Mouse (Mus musculus): ENCODE measurements around the gene Olfr902.
"Not testable (repeated sequence)": the region's sequence is repeated elsewhere in the genome, so short reads cannot be mapped to it uniquely, and the experiment has no call there.

Olfr902 gene

DNA sequence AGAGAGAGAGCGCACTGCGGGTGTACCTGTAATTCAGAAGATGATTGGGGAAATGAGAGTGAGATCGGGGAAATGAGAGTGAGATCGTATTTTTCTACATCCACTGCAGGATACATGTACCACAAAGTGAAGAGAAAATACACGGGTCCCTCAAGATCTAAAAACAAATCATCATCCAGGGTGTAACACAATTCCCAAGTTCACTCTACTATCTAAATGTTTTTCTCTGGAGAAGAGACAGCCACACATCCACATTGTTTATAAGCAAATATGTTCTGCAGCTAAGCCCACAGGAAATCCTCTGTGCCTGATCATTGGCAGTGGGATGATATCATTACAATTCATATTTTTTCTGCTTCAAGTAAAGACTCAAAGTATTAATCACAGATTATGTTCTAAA lies at the start of gene Olfr902:
Gene Olfr902, plus strand, starts transcription at position 301 of the 400 bp plus-strand sequence.
- DNase-seq (ENCODE audit: low spot score) = no peak

DNA sequence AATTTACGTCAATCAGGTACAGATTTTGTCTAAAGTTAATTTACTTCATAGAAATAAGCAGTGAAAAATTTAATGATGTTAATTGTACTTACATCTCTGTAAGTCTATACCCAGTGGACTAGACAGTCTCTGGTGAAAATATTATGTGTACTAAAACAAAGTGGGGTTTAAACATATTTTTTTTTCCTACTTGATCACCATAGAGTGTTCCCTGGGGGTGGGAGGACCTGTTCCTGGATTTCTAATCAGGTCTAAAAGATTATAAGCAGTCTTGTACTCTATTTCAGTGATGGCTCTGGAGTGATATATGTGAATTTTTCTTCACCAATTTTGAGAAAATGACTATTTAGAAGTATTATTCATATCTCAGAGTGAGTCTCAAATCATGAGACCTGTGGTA lies 46.1 kb upstream of the Olfr902 start, which contains the start of gene Olfr147:
Gene Olfr147, plus strand, starts transcription at position 301 of the 400 bp plus-strand sequence.
- DNase-seq (ENCODE audit: low spot score) = no peak

DNA sequence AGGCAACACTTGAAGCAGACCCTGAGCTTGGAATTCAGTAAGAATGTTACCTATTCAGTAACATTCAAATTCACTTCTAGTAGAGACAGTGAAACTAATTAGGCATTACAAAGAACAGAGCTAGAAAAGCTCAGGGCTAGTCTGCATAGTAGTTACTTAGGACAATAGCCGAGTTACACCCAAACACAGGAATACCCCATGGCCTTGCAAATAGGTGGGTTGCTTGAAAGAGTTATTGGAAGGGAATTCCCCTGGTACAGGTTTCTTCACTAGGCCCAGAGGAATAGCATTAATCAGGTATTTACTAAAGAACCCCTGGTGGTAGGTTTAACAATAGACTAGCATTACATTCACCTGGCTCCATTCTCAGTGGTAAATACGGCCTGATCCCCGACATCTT lies 40.0 kb upstream of the Olfr902 start:
- not testable (repeated sequence) for DNase-seq (ENCODE audit: low spot score)

DNA sequence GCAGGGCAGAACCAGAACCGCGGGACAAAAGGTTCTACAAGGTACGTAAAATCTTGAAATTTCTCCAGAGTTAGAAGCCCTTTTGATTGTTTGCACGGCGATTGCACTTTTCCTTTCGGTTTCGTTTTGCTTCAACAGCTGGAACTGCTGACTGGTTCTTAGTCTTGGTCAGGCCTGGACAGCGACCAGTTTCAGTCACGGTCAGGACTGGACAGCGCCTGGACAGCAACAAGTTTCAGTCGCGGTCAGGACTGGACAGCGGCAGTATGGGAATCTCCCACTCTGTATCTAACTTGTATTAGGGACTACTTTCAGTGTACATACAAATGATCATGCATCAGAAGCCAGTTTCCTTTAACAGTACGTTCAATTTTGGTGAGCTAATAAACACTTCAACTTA lies 34.0 kb upstream of the Olfr902 start:
- DNase-seq (ENCODE audit: low spot score) = peak; percentile 1

DNA sequence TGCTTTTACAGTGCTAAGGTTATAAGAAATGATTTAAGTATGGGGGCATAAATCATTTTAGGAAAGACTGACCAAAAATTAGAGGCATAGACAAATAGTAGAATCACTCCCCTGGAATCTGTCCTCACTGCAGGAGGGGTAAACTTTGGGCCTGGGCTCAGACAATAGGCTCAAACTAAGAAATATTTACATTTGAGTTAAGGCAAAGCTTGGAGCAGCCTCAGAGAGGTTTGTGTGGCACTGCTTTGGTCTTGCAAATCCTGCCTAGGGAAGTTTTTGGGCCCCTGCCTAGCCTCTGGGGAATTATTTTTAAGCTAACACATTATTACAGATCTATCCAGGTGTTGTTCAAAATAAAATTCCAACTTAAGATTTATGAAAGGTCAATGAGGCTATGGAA lies 23.7 kb upstream of the Olfr902 start:
- no peak for DNase-seq (ENCODE audit: low spot score)

DNA sequence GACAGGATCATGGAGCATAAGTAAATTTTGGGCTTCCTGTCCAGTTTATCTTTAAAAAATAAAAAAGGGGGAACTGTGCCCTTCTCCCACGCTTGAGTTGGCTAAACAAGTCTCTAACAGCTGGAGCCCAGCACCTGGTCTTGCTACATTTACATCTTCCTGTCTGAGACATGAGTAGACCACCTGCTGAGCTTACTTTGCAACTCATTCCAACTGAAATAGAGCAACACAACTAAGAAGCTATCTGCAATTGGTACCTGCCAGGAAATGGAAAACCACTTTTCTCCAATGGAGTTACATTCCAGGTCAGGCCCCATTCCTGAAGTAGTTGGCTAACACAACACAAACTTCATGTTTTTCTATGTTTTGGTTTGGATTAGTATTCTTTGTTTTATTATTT lies 20.4 kb upstream of the Olfr902 start:
- no peak for DNase-seq (ENCODE audit: low spot score)

DNA sequence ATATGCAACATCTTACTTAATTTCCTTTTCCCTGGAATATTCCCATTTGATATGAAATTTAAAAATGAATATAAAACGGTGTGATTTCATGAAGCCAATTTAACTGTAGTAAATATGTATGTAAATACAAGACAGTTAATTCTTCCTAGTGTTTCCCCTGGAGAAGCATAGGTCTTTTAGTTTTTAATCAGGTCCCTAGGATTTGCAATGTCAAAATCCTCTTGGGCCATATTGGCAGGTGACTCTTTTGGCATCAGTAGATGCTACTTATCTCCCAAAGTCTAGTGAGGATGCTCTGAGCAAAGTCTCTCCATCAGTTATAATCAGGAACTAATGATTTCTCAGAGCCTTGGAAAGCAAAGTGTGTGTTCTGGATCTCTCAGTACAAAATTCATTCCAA lies 18.3 kb upstream of the Olfr902 start, which contains the start of gene Olfr901:
Gene Olfr901, plus strand, starts transcription at position 301 of the 400 bp plus-strand sequence.
- no peak for DNase-seq (ENCODE audit: low spot score)

DNA sequence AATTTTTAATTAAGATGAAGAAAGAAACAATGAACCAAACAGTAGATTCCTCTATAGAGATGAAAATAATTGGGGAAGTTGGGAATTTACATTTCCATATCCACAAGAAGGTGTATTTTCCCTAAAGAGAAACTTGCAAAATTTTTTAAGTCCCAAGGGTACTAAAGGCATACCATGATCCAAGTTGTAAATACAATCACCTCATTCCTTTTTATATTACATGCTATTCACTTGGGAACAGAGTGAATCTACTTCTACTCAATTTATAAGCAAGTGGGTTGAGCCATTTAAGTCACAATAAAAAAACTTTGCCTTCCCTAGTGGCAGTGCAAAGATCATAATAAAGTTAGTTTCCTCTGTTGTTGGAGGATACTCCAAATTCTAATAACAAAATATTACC lies 15.4 kb downstream of the Olfr902 start, which contains the start of gene Olfr904:
Gene Olfr904, plus strand, starts transcription at position 301 of the 400 bp plus-strand sequence.
- DNase-seq (ENCODE audit: low spot score) = no peak

DNA sequence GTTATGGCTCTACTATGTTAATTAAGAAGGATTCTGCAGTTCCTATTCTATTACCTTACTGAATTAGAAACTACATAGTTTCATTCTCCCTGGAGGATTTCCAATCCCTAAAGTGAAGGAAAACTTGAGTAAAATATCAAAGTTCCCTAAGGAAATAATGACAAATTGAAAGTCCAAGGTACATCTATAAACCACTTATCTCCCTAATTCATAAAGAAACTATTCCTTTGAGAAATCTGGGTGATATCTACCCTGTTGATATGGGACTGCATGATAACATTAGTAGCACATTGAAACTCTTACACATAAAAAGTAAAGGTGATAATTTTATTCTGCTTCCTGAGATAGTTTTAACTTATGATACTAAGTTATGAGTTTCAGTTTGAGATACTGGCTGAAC lies 23.4 kb downstream of the Olfr902 start, which contains the start of gene Olfr905:
Gene Olfr905, plus strand, starts transcription at position 301 of the 400 bp plus-strand sequence.
- DNase-seq (ENCODE audit: low spot score) = no peak

DNA sequence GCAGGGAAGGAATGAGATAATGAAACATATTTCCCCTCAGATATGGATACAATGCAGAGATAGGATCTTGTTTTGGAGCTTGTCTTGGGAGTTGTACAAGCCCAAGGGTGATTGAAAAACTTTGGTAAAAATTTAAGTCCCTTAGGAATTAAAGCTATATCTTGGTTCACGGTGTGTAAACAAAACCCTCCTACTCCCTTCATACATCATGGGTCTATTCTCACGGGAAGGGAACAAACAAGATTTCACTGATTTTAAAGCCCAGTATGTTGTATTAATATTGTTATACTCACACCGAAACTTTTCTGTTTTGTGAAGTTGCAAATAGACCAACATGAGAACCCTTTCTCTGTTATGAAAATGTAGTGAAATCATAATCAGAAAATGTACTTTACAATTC lies 39.3 kb downstream of the Olfr902 start, which contains the start of gene Olfr906:
Gene Olfr906, plus strand, starts transcription at position 301 of the 400 bp plus-strand sequence.
- no peak for DNase-seq (ENCODE audit: low spot score)

DNA sequence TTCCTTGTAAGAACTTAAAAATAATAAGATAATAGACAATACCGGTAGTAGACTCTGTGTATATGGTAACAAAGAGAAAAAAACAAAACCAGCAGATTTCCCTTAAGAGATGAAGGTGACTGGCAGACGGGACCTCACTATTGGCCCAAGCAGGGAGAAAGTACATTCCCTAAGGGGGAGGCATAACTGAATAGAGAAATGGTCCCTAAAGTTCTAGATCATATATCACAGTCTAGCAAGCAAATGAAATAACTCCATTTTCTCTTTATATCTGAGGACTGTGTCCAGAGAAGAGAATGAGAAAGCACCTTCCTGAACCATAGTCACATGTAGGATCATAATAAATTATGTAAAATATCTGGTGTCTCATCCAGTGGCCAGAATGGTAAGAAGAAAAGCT lies 48.0 kb downstream of the Olfr902 start, which contains the start of gene Olfr907:
Gene Olfr907, plus strand, starts transcription at position 301 of the 400 bp plus-strand sequence.
- DNase-seq (ENCODE audit: low spot score) = no peak
